Mouse (Mus musculus) ES-Bruce4 (cell line): ENCODE results near the gene Slc1a6. TPM values are rescaled to one million over a fixed set of nuclear protein-coding genes. Genes with fewer than 3 reads are reported as not detected.

ENCODE experiments used
- H3K27ac ChIP-seq: 2 replicates; pipeline ENCODE4 v1.5.1; 2012; ENCODE audit warnings: low read length, inconsistent platforms; ENCODE audit not compliant: insufficient read depth
- H3K27me3 ChIP-seq: 2 replicates; pipeline ENCODE4 v1.6.1; 2012; ENCODE audit warnings: mild to moderate bottlenecking, low read length, inconsistent platforms; ENCODE audit not compliant: control insufficient read depth, poor library complexity, insufficient read depth, severe bottlenecking
- H3K36me3 ChIP-seq: 2 replicates; pipeline ENCODE4 v1.6.1; 2012; ENCODE audit warnings: inconsistent platforms, mild to moderate bottlenecking, low read length, moderate library complexity; ENCODE audit not compliant: control insufficient read depth, poor library complexity, insufficient read depth, severe bottlenecking
- H3K4me1 ChIP-seq: one replicate; pipeline ENCODE4 v1.8.1; 2011; ENCODE audit warnings: low read length; ENCODE audit not compliant: control insufficient read depth, insufficient read depth
- H3K4me3 ChIP-seq: 2 replicates; pipeline ENCODE4 v1.5.1; 2011; ENCODE audit warnings: low read depth, mild to moderate bottlenecking, low read length
- H3K9ac ChIP-seq: 2 replicates; pipeline ENCODE4 v1.6.1; 2012; ENCODE audit warnings: low read depth, mild to moderate bottlenecking, inconsistent platforms; ENCODE audit not compliant: poor library complexity, severe bottlenecking
- H3K9me3 ChIP-seq: replicated peaks from 2 replicates; pipeline ENCODE4 v1.6.1; 2012; ENCODE audit warnings: mild to moderate bottlenecking, low read length, inconsistent platforms; ENCODE audit not compliant: control insufficient read depth, poor library complexity, insufficient read depth, severe bottlenecking
- CTCF ChIP-seq: IDR thresholded peaks from one replicate; pipeline ENCODE4 v1.8.1; 2011; ENCODE audit warnings: low read depth, low read length
- EP300 ChIP-seq: IDR thresholded peaks from 2 replicates; pipeline ENCODE4 v1.6.1; 2011; ENCODE audit warnings: low read depth, low read length; ENCODE audit not compliant: insufficient read depth
- POLR2A ChIP-seq: IDR thresholded peaks from one replicate; pipeline ENCODE4 v1.8.1; 2011; ENCODE audit warnings: low read length; ENCODE audit not compliant: insufficient read depth
- polyA plus RNA-seq: library from polyadenylated mRNA; stranded (reverse); fragments of >200 nt; gene quantifications from 2 replicates; pipeline ENCODE4 v1.2.4, GENCODE M21; 2011; ENCODE audit warnings: low read depth; ENCODE audit not compliant: missing spikeins, insufficient read depth, insufficient read length

The Slc1a6 gene
- polyA plus RNA-seq, 1 experiment = 0.88 TPM

GRCm38 (mm10) chr10:78748161-78748560 lies 32.1 kb upstream of the Slc1a6 start:
- peak overlapping the region; percentile 14; the same call in 1 of the 2 replicates for H3K4me3 ChIP-seq
- no peaks in the 10 kb centered on the region for H3K27me3 ChIP-seq
- H3K36me3 ChIP-seq = no peaks in the 10 kb centered on the region
- no peak overlapping the region for H3K27ac ChIP-seq
- H3K9me3 ChIP-seq = no peaks in the 10 kb centered on the region
- peak overlapping the region; percentile 24; the same call in 1 of the 2 replicates for H3K9ac ChIP-seq
- H3K4me1 ChIP-seq = peaks cover 3% of the 10 kb centered on the region
- TF ChIP-seq POLR2A (no peak), EP300 (no peak), CTCF (no peak)

GRCm38 (mm10) chr10:78748946-78749345 lies 31.4 kb upstream of the Slc1a6 start:
- Histone ChIP-seq H3K36me3 (no peaks in the 10 kb centered on the region), H3K27ac (no peak overlapping the region), H3K9me3 (no peaks in the 10 kb centered on the region), H3K9ac (no peak overlapping the region), H3K4me1 (peaks cover 3% of the 10 kb centered on the region), H3K4me3 (no peak overlapping the region), H3K27me3 (no peaks in the 10 kb centered on the region; the same call in 1 of the 2 replicates)
- TF ChIP-seq CTCF (no peak), POLR2A (no peak), EP300 (no peak)

GRCm38 (mm10) chr10:78752452-78753191 lies 27.7 kb upstream of the Slc1a6 start, which contains the start of gene Ccdc105:
Gene Ccdc105 (minus strand): TSS chr10:78753065.
- H3K4me1 ChIP-seq = peaks cover 3% of the 10 kb centered on the region
- H3K4me3 ChIP-seq = peak within 1 kb of the TSS; percentile 68
- H3K27ac ChIP-seq = no peak within 1 kb of the TSS
- H3K9ac ChIP-seq = peak within 1 kb of the TSS; percentile 12
- no peaks in the 10 kb centered on the region for H3K9me3 ChIP-seq
- peak; percentile 44 for TF ChIP-seq POLR2A
- 0 out of 2 replicates have a peak, but pooled peaks have one; percentile 4 for TF ChIP-seq EP300
- TF ChIP-seq CTCF = no peak
- H3K27me3 ChIP-seq = no peaks in the 10 kb centered on the region; the same call in 1 of the 2 replicates
- H3K36me3 ChIP-seq = no peaks in the 10 kb centered on the region

GRCm38 (mm10) chr10:78756021-78756420 lies 24.3 kb upstream of the Slc1a6 start:
- Histone ChIP-seq H3K27ac (no peak overlapping the region), H3K4me3 (no peak overlapping the region), H3K27me3 (no peaks in the 10 kb centered on the region; the same call in 1 of the 2 replicates), H3K9me3 (no peaks in the 10 kb centered on the region), H3K36me3 (no peaks in the 10 kb centered on the region), H3K9ac (no peak overlapping the region), H3K4me1 (no peaks in the 10 kb centered on the region)
- TF ChIP-seq POLR2A (no peak), CTCF (peak; percentile 77), EP300 (no peak)

GRCm38 (mm10) chr10:78765570-78765969 lies 14.7 kb upstream of the Slc1a6 start:
- Histone ChIP-seq H3K9me3 (no peaks in the 10 kb centered on the region), H3K4me1 (no peaks in the 10 kb centered on the region), H3K4me3 (no peak overlapping the region), H3K36me3 (no peaks in the 10 kb centered on the region), H3K27ac (no peak overlapping the region), H3K9ac (no peak overlapping the region), H3K27me3 (no peaks in the 10 kb centered on the region)
- TF ChIP-seq POLR2A = no peak
- no peak for TF ChIP-seq CTCF
- no peak for TF ChIP-seq EP300

- no peaks in the 10 kb centered on the region for H3K4me1 ChIP-seq
- TF ChIP-seq EP300 = no peak
- TF ChIP-seq POLR2A = no peak
- TF ChIP-seq CTCF = no peak
- no peaks in the 10 kb centered on the region for H3K9me3 ChIP-seq
- no peaks in the 10 kb centered on the region for H3K36me3 ChIP-seq
- no peak overlapping the region for H3K4me3 ChIP-seq
- no peak overlapping the region for H3K9ac ChIP-seq
- H3K27ac ChIP-seq = no peak overlapping the region
- peaks cover 8% of the 10 kb centered on the region for H3K27me3 ChIP-seq
Measured at GRCm38 (mm10) chr10:78775830-78776229, 4.5 kb upstream of the Slc1a6 start.
